Mouse (Mus musculus): Measurements from ENCODE around the gene Tmem245. TPM values are rescaled to one million over a fixed set of nuclear protein-coding genes. Genes with fewer than 3 reads are reported as not detected.

Gene Tmem245
- polyA plus RNA-seq, 1 experiment from 2014 or later, result 6.1 TPM

- H3K4me3 ChIP-seq, result no peak overlapping the region
- no peaks in the 10 kb centered on the region for H3K27me3 ChIP-seq (replicated peaks)
- peaks cover 42% of the 10 kb centered on the region for H3K36me3 ChIP-seq
- no peak overlapping the region for H3K4me2 ChIP-seq
- ATAC-seq, result no peak
- no peak overlapping the region for H3K9ac ChIP-seq
- 80% methylated on average over 6 of the region's 6 CpGs for WGBS (ENCODE audit: insufficient replicate concordance)
- H3K9me3 ChIP-seq (replicated peaks), result no peaks in the 10 kb centered on the region
- H3K27ac ChIP-seq, result no peak overlapping the region
- H3K4me1 ChIP-seq, result peaks cover 2% of the 10 kb centered on the region; the same call in 1 of the 2 replicates
Measured at GRCm38 (mm10) chr4:56837661-56838060, 109.6 kb downstream of the Tmem245 start.

GRCm38 (mm10) chr4:56831998-56832397 is 115.2 kb downstream of the Tmem245 start:
- no peak overlapping the region for H3K4me3 ChIP-seq
- H3K9ac ChIP-seq, result no peak overlapping the region
- no peak overlapping the region for H3K4me2 ChIP-seq
- H3K36me3 ChIP-seq, result peaks cover 58% of the 10 kb centered on the region
- ATAC-seq, result no peak
- no peak overlapping the region for H3K27ac ChIP-seq
- peaks cover 3% of the 10 kb centered on the region; the same call in 1 of the 2 replicates for H3K4me1 ChIP-seq
- H3K9me3 ChIP-seq (replicated peaks), result no peaks in the 10 kb centered on the region
- 75% methylated on average over 7 of the region's 7 CpGs for WGBS (ENCODE audit: insufficient replicate concordance)
- no peaks in the 10 kb centered on the region for H3K27me3 ChIP-seq (replicated peaks)

- Histone ChIP-seq H3K27me3 (replicated peaks) (no peaks in the 10 kb centered on the region), H3K4me3 (no peak overlapping the region), H3K36me3 (peaks cover 51% of the 10 kb centered on the region), H3K27ac (no peak overlapping the region), H3K9ac (no peak overlapping the region), H3K4me1 (peaks cover 3% of the 10 kb centered on the region; the same call in 1 of the 2 replicates), H3K4me2 (peak overlapping the region; percentile 19; the same call in 1 of the 2 replicates), H3K9me3 (replicated peaks) (no peaks in the 10 kb centered on the region)
- ATAC-seq, result no peak
- 40% methylated on average over 13 of the region's 13 CpGs for WGBS (ENCODE audit: insufficient replicate concordance)
Measured at GRCm38 (mm10) chr4:56831013-56831609, 116.1 kb downstream of the Tmem245 start.

GRCm38 (mm10) chr4:56829511-56829921 is 117.7 kb downstream of the Tmem245 start:
- 74% methylated on average over 7 of the region's 7 CpGs for WGBS (ENCODE audit: insufficient replicate concordance)
- H3K4me2 ChIP-seq, result no peak overlapping the region
- H3K9me3 ChIP-seq (replicated peaks), result no peaks in the 10 kb centered on the region
- H3K36me3 ChIP-seq, result peaks cover 42% of the 10 kb centered on the region
- no peak for ATAC-seq
- H3K4me1 ChIP-seq, result peaks cover 3% of the 10 kb centered on the region; the same call in 1 of the 2 replicates
- no peak overlapping the region for H3K4me3 ChIP-seq
- no peaks in the 10 kb centered on the region for H3K27me3 ChIP-seq (replicated peaks)
- no peak overlapping the region for H3K9ac ChIP-seq
- H3K27ac ChIP-seq, result no peak overlapping the region

GRCm38 (mm10) chr4:56828932-56829331 is 118.3 kb downstream of the Tmem245 start:
- Histone ChIP-seq H3K27ac (no peak overlapping the region), H3K27me3 (replicated peaks) (no peaks in the 10 kb centered on the region), H3K9ac (no peak overlapping the region), H3K4me1 (peaks cover 3% of the 10 kb centered on the region; the same call in 1 of the 2 replicates), H3K4me3 (no peak overlapping the region), H3K9me3 (replicated peaks) (no peaks in the 10 kb centered on the region), H3K4me2 (no peak overlapping the region), H3K36me3 (peaks cover 42% of the 10 kb centered on the region)
- WGBS (ENCODE audit: insufficient replicate concordance), result 71% methylated on average over 3 of the region's 3 CpGs
- ATAC-seq, result no peak

GRCm38 (mm10) chr4:56824231-56824630 is 123.0 kb downstream of the Tmem245 start:
- WGBS (ENCODE audit: insufficient replicate concordance), result 81% methylated on average over 9 of the region's 9 CpGs
- ATAC-seq, result no peak
- Histone ChIP-seq H3K9me3 (replicated peaks) (no peaks in the 10 kb centered on the region), H3K36me3 (peaks cover 11% of the 10 kb centered on the region), H3K4me1 (no peaks in the 10 kb centered on the region), H3K27me3 (replicated peaks) (no peaks in the 10 kb centered on the region), H3K4me2 (no peak overlapping the region), H3K4me3 (no peak overlapping the region), H3K9ac (no peak overlapping the region), H3K27ac (no peak overlapping the region)

- Histone ChIP-seq H3K27ac (no peak overlapping the region), H3K36me3 (peaks cover 5% of the 10 kb centered on the region; the same call in 1 of the 2 replicates), H3K4me3 (no peak overlapping the region)
Measured at GRCm38 (mm10) chr4:56820017-56820550, 127.2 kb downstream of the Tmem245 start.

More at GRCm38 (mm10) chr4:56820017-56820550, 127.2 kb downstream of the Tmem245 start:
- Histone ChIP-seq H3K4me2 (no peak overlapping the region), H3K27me3 (replicated peaks) (no peaks in the 10 kb centered on the region), H3K9ac (no peak overlapping the region), H3K9me3 (replicated peaks) (no peaks in the 10 kb centered on the region), H3K4me1 (no peaks in the 10 kb centered on the region)
- no peak for ATAC-seq

MicroRNAs within 50 kb of the gene (microRNA counts, 519-probe panel; counts per million panel counts)
- microRNA mmu-miR-32, result 3,250 counts per million, percentile 74 among the panel's probes with 10 or more counts

Small RNAs within 50 kb of the gene (microRNA-seq; reads per million reads assigned to microRNA genes)
- gene Mir32, result 378 reads per million, percentile 64 among the genes with 10 or more reads in this experiment

Other genes starting within 250 kb of the Tmem245 start
- not detected in 2 replicates for gene Gm26657, start 207.4 kb downstream of the Tmem245 start, polyA plus RNA-seq (2016; fragmentation: Nextera tagmentation; extraction: Ambion mirVana)
- not detected in 2 replicates for gene Actl7b, start 206.0 kb downstream of the Tmem245 start, polyA plus RNA-seq (2016; fragmentation: Nextera tagmentation; extraction: Ambion mirVana)
- not detected in 2 replicates for gene Actl7a, start 204.0 kb downstream of the Tmem245 start, polyA plus RNA-seq (2016; fragmentation: Nextera tagmentation; extraction: Ambion mirVana)
- gene Elp1, start 145.1 kb downstream of the Tmem245 start, polyA plus RNA-seq (2016; fragmentation: Nextera tagmentation; extraction: Ambion mirVana), result 28.6 and 30.2 TPM in 2 replicates
- 9.4 and 11.4 TPM in 2 replicates for gene Fam206a, start 145.1 kb downstream of the Tmem245 start, polyA plus RNA-seq (2016; fragmentation: Nextera tagmentation; extraction: Ambion mirVana)
- 13.1 and 13.4 TPM in 2 replicates for gene Ctnnal1, start 82.2 kb downstream of the Tmem245 start, polyA plus RNA-seq (2016; fragmentation: Nextera tagmentation; extraction: Ambion mirVana)
- gene Frrs1l, start 43.0 kb upstream of the Tmem245 start, polyA plus RNA-seq (2016; fragmentation: Nextera tagmentation; extraction: Ambion mirVana), result 0.06 TPM in 1 of 2 replicates, not detected in the other
- 1.4 and 1.6 TPM in 2 replicates for gene Epb41l4b, start 196.0 kb upstream of the Tmem245 start, polyA plus RNA-seq (2016; fragmentation: Nextera tagmentation; extraction: Ambion mirVana)